Mouse (Mus musculus): Measurements from ENCODE around the gene S100pbp.
A peak's percentile ranks its signal among the peaks of the same experiment; 100 is the strongest.

S100pbp gene

GRCm38 (mm10) chr4:129128582-129129338 lies 60.8 kb downstream of the S100pbp start:
- no peak for DNase-seq (ENCODE audit: low spot score)

- DNase-seq (ENCODE audit: low spot score) = no peak
These were observed 63.6 kb downstream of the S100pbp start for GRCm38 (mm10) chr4:129125736-129126451.

GRCm38 (mm10) chr4:129124652-129125146 lies 64.8 kb downstream of the S100pbp start:
- no peak for DNase-seq (ENCODE audit: low spot score)

GRCm38 (mm10) chr4:129122719-129123118 lies 66.8 kb downstream of the S100pbp start:
- no peak for DNase-seq (ENCODE audit: low spot score)

- no peak for DNase-seq (ENCODE audit: low spot score)
These were observed 67.4 kb downstream of the S100pbp start for GRCm38 (mm10) chr4:129122107-129122506.

- no peak for DNase-seq (ENCODE audit: low spot score)
These were observed 67.9 kb downstream of the S100pbp start, which contains the start of gene Hpca for GRCm38 (mm10) chr4:129121569-129122086. Gene Hpca, minus strand, starts transcription at chr4:129122036.

- DNase-seq (ENCODE audit: low spot score) = peak; percentile 30
These were observed 68.7 kb downstream of the S100pbp start for GRCm38 (mm10) chr4:129120520-129121445.

- DNase-seq (ENCODE audit: low spot score) = no peak
These were observed 69.8 kb downstream of the S100pbp start for GRCm38 (mm10) chr4:129119708-129120107.

- no peak for DNase-seq (ENCODE audit: low spot score)
These were observed 71.6 kb downstream of the S100pbp start for GRCm38 (mm10) chr4:129117720-129118510.

- no peak for DNase-seq (ENCODE audit: low spot score)
These were observed 72.8 kb downstream of the S100pbp start for GRCm38 (mm10) chr4:129116703-129117102.

- peak; percentile 64 for DNase-seq (ENCODE audit: low spot score)
These were observed 76.2 kb downstream of the S100pbp start for GRCm38 (mm10) chr4:129113083-129113988.

- no peak for DNase-seq (ENCODE audit: low spot score)
These were observed 77.3 kb downstream of the S100pbp start for GRCm38 (mm10) chr4:129112231-129112630.

GRCm38 (mm10) chr4:129111350-129111749 lies 78.2 kb downstream of the S100pbp start:
- no peak for DNase-seq (ENCODE audit: low spot score)

GRCm38 (mm10) chr4:129110804-129111203 lies 78.7 kb downstream of the S100pbp start:
- no peak for DNase-seq (ENCODE audit: low spot score)

- DNase-seq (ENCODE audit: low spot score) = no peak
These were observed 80.9 kb downstream of the S100pbp start for GRCm38 (mm10) chr4:129108624-129109023.

- no peak for DNase-seq (ENCODE audit: low spot score)
These were observed 82.1 kb downstream of the S100pbp start for GRCm38 (mm10) chr4:129107348-129107899.

- no peak for DNase-seq (ENCODE audit: low spot score)
These were observed 83.5 kb downstream of the S100pbp start for GRCm38 (mm10) chr4:129106073-129106472.

GRCm38 (mm10) chr4:129105356-129105755 lies 84.2 kb downstream of the S100pbp start, which contains the start of gene Tmem54:
Gene Tmem54, plus strand, starts transcription at chr4:129105548.
- DNase-seq (ENCODE audit: low spot score) = no peak

- no peak for DNase-seq (ENCODE audit: low spot score)
These were observed 87.2 kb downstream of the S100pbp start for GRCm38 (mm10) chr4:129102133-129102829.

Data from T-cell, adult 2 months (primary cell).